Mouse (Mus musculus): Measurements from ENCODE around the gene Slc12a3. TPM values are rescaled to one million over a fixed set of nuclear protein-coding genes. Genes with fewer than 3 reads are reported as not detected.

Gene Slc12a3
- total and polyA plus RNA-seq, 3 experiments = not detected

DNA sequence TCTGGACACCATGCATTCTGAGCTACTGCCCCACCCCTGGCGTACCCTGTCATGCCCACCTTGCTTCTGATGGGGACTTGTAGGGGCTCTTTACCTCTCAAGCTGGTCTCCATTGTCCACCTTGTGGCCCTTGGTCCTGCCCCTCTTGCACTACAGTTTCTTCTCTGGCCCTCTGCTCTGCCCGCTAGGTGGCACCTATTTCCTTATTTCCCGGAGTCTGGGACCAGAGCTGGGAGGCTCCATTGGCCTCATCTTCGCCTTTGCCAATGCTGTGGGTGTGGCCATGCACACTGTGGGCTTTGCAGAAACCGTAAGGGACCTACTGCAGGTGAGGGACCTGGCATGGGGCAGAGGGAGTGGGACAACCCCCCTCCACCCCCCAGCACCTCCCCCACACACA, 4.3 kb downstream of the Slc12a3 start:
- TF ChIP-seq UBTF (IDR thresholded peaks at IDR 0.05; ENCODE audit: borderline replicate concordance, insufficient read depth, low read depth, low read length) (no peak), SIN3A (IDR thresholded peaks at IDR 0.05; ENCODE audit: low read length) (no peak), BHLHE40 (IDR thresholded peaks at IDR 0.05; ENCODE audit: borderline replicate concordance, low read depth, low read length) (no peak), KAT2A (conservative IDR thresholded peaks at IDR 0.05; ENCODE audit: low read depth, low read length) (no peak), MEF2A (IDR thresholded peaks at IDR 0.05; ENCODE audit: extremely low read depth, insufficient replicate concordance, low read depth, low read length, poor library complexity, severe bottlenecking) (no peak), MYC (IDR thresholded peaks at IDR 0.05; ENCODE audit: low read depth, low read length) (no peak), SMC3 (IDR thresholded peaks at IDR 0.05; ENCODE audit: low read depth, low read length) (peak; percentile 75), GATA1 (IDR thresholded peaks at IDR 0.05; ENCODE audit: low read depth, low read length) (no peak), CHD1 (IDR thresholded peaks at IDR 0.05; ENCODE audit: low read depth, low read length) (no peak), GABPA (IDR thresholded peaks at IDR 0.05; ENCODE audit: low read depth, low read length) (no peak), CHD2 (IDR thresholded peaks at IDR 0.05; ENCODE audit: low read length) (no peak), E2F4 (IDR thresholded peaks at IDR 0.05; ENCODE audit: borderline replicate concordance, low read depth, low read length) (no peak), POLR2A (IDR thresholded peaks at IDR 0.05; ENCODE audit: control insufficient read depth in 1 of 2, insufficient read depth in 1 of 2, low read depth in 1 of 2, low read length in 2 of 2, poor library complexity in 1 of 2) (no peak), NELFE (IDR thresholded peaks at IDR 0.05; ENCODE audit: low read depth, low read length) (no peak), USF1 (IDR thresholded peaks at IDR 0.05; ENCODE audit: low read depth, low read length) (no peak), HCFC1 (IDR thresholded peaks at IDR 0.05; ENCODE audit: low read depth, low read length) (no peak), TCF12 (IDR thresholded peaks at IDR 0.05; ENCODE audit: low read depth, low read length) (no peak), CTCF (IDR thresholded peaks at IDR 0.05 in 2 of 3, conservative IDR thresholded peaks at IDR 0.05 in 1 of 3; ENCODE audit: control insufficient read depth in 1 of 3, insufficient read depth in 1 of 3, low read depth in 2 of 3, low read length in 3 of 3, poor library complexity in 1 of 3, severe bottlenecking in 1 of 3) (peak; percentile 31 to 70 (median 62)), ZNF384 (IDR thresholded peaks at IDR 0.05; ENCODE audit: low read depth, low read length) (no peak), USF2 (IDR thresholded peaks at IDR 0.05; ENCODE audit: borderline replicate concordance in 1 of 2, insufficient read depth in 1 of 2, low read depth in 1 of 2, low read length in 2 of 2) (no peak), ZKSCAN1 (IDR thresholded peaks at IDR 0.05; ENCODE audit: low read depth, low read length) (no peak), ZC3H11A (IDR thresholded peaks at IDR 0.05; ENCODE audit: low read depth, low read length) (peak; percentile 34; the same call in 1 of the 2 replicates), POLR2AphosphoS2 (IDR thresholded peaks at IDR 0.05; ENCODE audit: low read length) (no peak), TAL1 (IDR thresholded peaks at IDR 0.05; ENCODE audit: low read length) (no peak), MAFK (IDR thresholded peaks at IDR 0.05; ENCODE audit: borderline replicate concordance, low read depth, low read length) (no peak), TBP (IDR thresholded peaks at IDR 0.05; ENCODE audit: low read depth, low read length) (no peak), RAD21 (IDR thresholded peaks at IDR 0.05; ENCODE audit: low read depth, low read length) (peak; percentile 64)
- no peaks in the 10 kb centered on the region for H3K4me1 ChIP-seq (ENCODE audit: control insufficient read depth in 1 of 2, insufficient read depth in 2 of 2, low read length in 2 of 2)
- DNase-seq (ENCODE audit: low read depth, low spot score) = peak; percentile 33
- no peaks in the 10 kb centered on the region for H3K36me3 ChIP-seq (ENCODE audit: control insufficient read depth in 1 of 2, insufficient read depth in 2 of 2, low read length in 2 of 2)
- peaks cover 0 to 4% of the 10 kb centered on the region in 2 experiments; a peak in 2 of 4 replicates for H3K27me3 ChIP-seq (ENCODE audit: control insufficient read depth in 1 of 2, insufficient read depth in 2 of 2, low read length in 2 of 2)
- no peaks in the 10 kb centered on the region for H3K79me2 ChIP-seq (ENCODE audit: control insufficient read depth, insufficient read depth, low read length, poor library complexity)
- H3K9ac ChIP-seq (ENCODE audit: control insufficient read depth, low read depth, low read length, poor library complexity, severe bottlenecking) = no peak overlapping the region
- no peaks in the 10 kb centered on the region for H3K9me3 ChIP-seq (replicated peaks; ENCODE audit: insufficient read depth, low read length)
- no peak overlapping the region for H3K4me3 ChIP-seq (ENCODE audit: control insufficient read depth in 1 of 2, insufficient read depth in 1 of 2, low read depth in 2 of 2, low read length in 2 of 2)
- no peak overlapping the region for H3K27ac ChIP-seq (ENCODE audit: control insufficient read depth, low read depth, low read length)
